Mouse (Mus musculus) MN1 (cell line): Measurements from ENCODE around the gene Olfr1438-ps1.
"Not testable (repeated sequence)": the region's sequence is repeated elsewhere in the genome, so short reads cannot be mapped to it uniquely, and the experiment has no call there.

Experiments used
- DNase-seq: peaks from one replicate; pipeline ENCODE4 v3.0.0-alpha.2; 2016; ENCODE audit warnings: low spot score

The Olfr1438-ps1 gene

GRCm38 (mm10) chr19:12335810-12336209, at the start of gene Olfr1438-ps1:
TSS of gene Olfr1438-ps1 (minus strand) at chr19:12335910.
- no peak for DNase-seq

GRCm38 (mm10) chr19:12374465-12375025, 38.8 kb upstream of the Olfr1438-ps1 start:
- no peak for DNase-seq

- DNase-seq, result no peak
Observed at GRCm38 (mm10) chr19:12373004-12373403, 37.3 kb upstream of the Olfr1438-ps1 start.

- DNase-seq, result no peak
Observed at GRCm38 (mm10) chr19:12325001-12325400, 10.7 kb downstream of the Olfr1438-ps1 start, which contains the start of gene Olfr1437. TSS of gene Olfr1437 (minus strand) at chr19:12325101.

GRCm38 (mm10) chr19:12299030-12299429, 36.7 kb downstream of the Olfr1438-ps1 start, which contains the start of gene Olfr1436:
TSS of gene Olfr1436 (minus strand) at chr19:12299130.
- not testable (repeated sequence) for DNase-seq

- no peak for DNase-seq
Observed at GRCm38 (mm10) chr19:12292979-12293378, 42.7 kb downstream of the Olfr1438-ps1 start.

- no peak for DNase-seq
Observed at GRCm38 (mm10) chr19:12279554-12279953, 56.2 kb downstream of the Olfr1438-ps1 start, which contains the start of gene Olfr1434. TSS of gene Olfr1434 (plus strand) at chr19:12279854.
